ENCODE assay signal across 8 mouse cellular contexts in genomic region chr7:28824941-28825685, GRCm38 (mm10). TPM values are rescaled to one million over a fixed set of nuclear protein-coding genes. Genes with fewer than 3 reads are reported as not detected.
A peak's percentile ranks its signal among the peaks of the same experiment; 100 is the strongest.
DNase-seq lines count a peak whose midpoint lies in the region; ATAC-seq lines count a peak whose summit lies in the region.

Gene Ech1 (plus strand): TSS chr7:28825217.

- H3K36me3 ChIP-seq in lung, embryonic 16.5 days (ENCODE audit: control insufficient read depth, insufficient read depth, low read length): peaks cover 29% of the 10 kb centered on the region

- no peaks in the 10 kb centered on the region for H3K27me3 ChIP-seq in lung, embryonic 16.5 days (ENCODE audit: control insufficient read depth, insufficient read depth, low read depth, low read length)

- H3K27ac ChIP-seq in lung, embryonic 16.5 days (ENCODE audit: low read length): peak within 1 kb of the TSS; percentile 96

- H3K4me3 ChIP-seq in lung, embryonic 16.5 days (ENCODE audit: low read length): peak within 1 kb of the TSS; percentile 52

- H3K9me3 ChIP-seq in lung, embryonic 16.5 days (ENCODE audit: control insufficient read depth, low read length): 0 out of 2 replicates have a peak, but pooled peaks cover 2% of the 10 kb centered on the region

- H3K9ac ChIP-seq in lung, embryonic 16.5 days (ENCODE audit: low read length): peak within 1 kb of the TSS; percentile 72

- WGBS in lung, embryonic 16.5 days: 1% methylated on average over 33 of the region's 33 CpGs

- H3K4me2 ChIP-seq in lung, embryonic 16.5 days (ENCODE audit: low read depth, low read length): peak within 1 kb of the TSS; percentile 63

- ATAC-seq in hematopoietic stem cell, adult 5-6 weeks (replicated peaks in 1 of 2; ENCODE audit: insufficient read depth in 1 of 2, low FRiP score in 2 of 2, low TSS enrichment in 1 of 2, low read depth in 1 of 2, poor library complexity in 2 of 2, severe bottlenecking in 2 of 2): peak; percentile 94
- ATAC-seq in lung, embryonic 16.5 days (ENCODE audit: low read depth): peak; percentile 85

- DNase-seq in MEL-GATA-1-ER (ENCODE audit: extremely low read depth, low read depth): peak; percentile 79
- peak; percentile 86 for DNase-seq in cerebellum, adult 8-10 months
- DNase-seq in forelimb bud, embryonic 11.5 days (ENCODE audit: low read depth, low spot score): peak; percentile 92
- peak; percentile 55 for DNase-seq in layer of hippocampus, adult 9-10 months (ENCODE audit: low spot score)
- DNase-seq in ovary, postnatal 10 days (ENCODE audit: low spot score): peak; percentile 81
- peak; percentile 85 to 88 for DNase-seq in thymus, postnatal 10 days (ENCODE audit: low spot score in 2 of 2)

- H3K4me1 ChIP-seq in lung, embryonic 16.5 days (replicated peaks; ENCODE audit: control insufficient read depth, insufficient read depth, low read length): peaks cover 12% of the 10 kb centered on the region

RNA-seq across cellular contexts. Expression of gene Ech1, which starts in this region (rescaled TPM):
- 120 and 123 TPM in 2 replicates for total RNA-seq in hematopoietic stem cell, adult 5-6 weeks (2017)
- polyA plus RNA-seq in lung, embryonic 16.5 days (2015; fragmentation: Nextera tagmentation; extraction: Ambion mirVana): 184 and 189 TPM in 2 replicates

Comparison
In these comparisons a context has a peak if more than half of its experiments do, and no peak if none do; other contexts are left out.
1. Peak in every context shown above with its lines: DNase-seq, ATAC-seq, H3K4me3 ChIP-seq and H3K27ac ChIP-seq.